Mouse (Mus musculus) E14TG2a.4 (cell line): Measurements from ENCODE around the gene Scamp1.

Experiments
- CTCF ChIP-seq: conservative IDR thresholded peaks from 2 replicates; pipeline ENCODE4 v1.5.1; 2014; ENCODE audit warnings: low read length
- NANOG ChIP-seq: IDR thresholded peaks from 2 replicates; pipeline ENCODE4 v1.6.1; 2014; ENCODE audit warnings: borderline replicate concordance, low read length, mixed read lengths
- POU5F1 ChIP-seq: IDR thresholded peaks from 2 replicates; pipeline ENCODE4 v1.6.1; 2014; ENCODE audit warnings: low read length, borderline replicate concordance

DNA sequence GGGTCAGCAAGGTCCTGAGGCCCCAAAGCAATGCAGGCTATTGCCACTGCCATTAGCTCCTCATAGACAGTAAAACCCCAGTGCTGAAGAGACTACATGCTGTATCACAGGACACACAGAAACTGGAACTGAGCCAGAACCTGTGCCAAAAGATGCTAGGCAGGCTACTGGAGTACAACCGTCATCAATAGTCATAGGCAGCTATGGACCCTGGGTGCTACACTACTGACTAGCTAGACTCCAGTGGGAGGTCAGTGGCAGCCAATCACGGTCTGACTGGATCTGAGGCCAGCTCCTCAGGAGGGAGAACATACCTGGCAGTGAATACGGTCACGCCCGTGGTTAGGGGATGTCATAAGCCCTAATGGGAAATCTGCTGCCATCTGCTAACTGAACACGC is 14.4 kb downstream of the Scamp1 start:
- TF ChIP-seq CTCF (no peak), POU5F1 (no peak), NANOG (no peak)
